Mouse (Mus musculus) liver, adult 2 months (tissue): ENCODE results near the gene Nxpe5.

Experiments used
- CTCF ChIP-seq: fragments of 200-500 bp; IDR thresholded peaks from 2 replicates; pipeline ENCODE4 v1.5.1; 2011; ENCODE audit warnings: low read depth, low read length, control low read depth
- POLR2A ChIP-seq: fragments of 200-500 bp; IDR thresholded peaks from 2 replicates; pipeline ENCODE4 v1.6.1; 2011; ENCODE audit warnings: low read length, control low read depth; ENCODE audit not compliant: insufficient read depth; ENCODE audit errors: extremely low read depth

- no peak for TF ChIP-seq CTCF
- no peak for TF ChIP-seq POLR2A
Observed at GRCm38 (mm10) chr5:138267114-138267513, 41.4 kb downstream of the Nxpe5 start.
